Mouse (Mus musculus) liver (tissue): ENCODE measurements around the gene Gp9.
A peak's percentile ranks its signal among the peaks of the same experiment; 100 is the strongest.

Source experiments
- DNase-seq: peaks from one replicate; pipeline ENCODE4 v3.0.0-alpha.2; 2020; ENCODE audit warnings: mixed read lengths

The Gp9 gene

GRCm38 (mm10) chr6:87777842-87778241, at the start of gene Gp9:
Gene Gp9 (plus strand): TSS chr6:87778072.
- DNase-seq = no peak

GRCm38 (mm10) chr6:87728102-87728501, 49.8 kb upstream of the Gp9 start:
- DNase-seq = no peak

- no peak for DNase-seq
Measured at GRCm38 (mm10) chr6:87730141-87730540, 47.7 kb upstream of the Gp9 start.

- DNase-seq = peak; percentile 21
Measured at GRCm38 (mm10) chr6:87730591-87731462, 47.0 kb upstream of the Gp9 start, which contains the start of gene Efcc1. Gene Efcc1 (plus strand): TSS chr6:87730869.

GRCm38 (mm10) chr6:87731463-87732095, 46.3 kb upstream of the Gp9 start:
- DNase-seq = no peak

GRCm38 (mm10) chr6:87732151-87733011, 45.5 kb upstream of the Gp9 start:
- no peak for DNase-seq

GRCm38 (mm10) chr6:87733131-87733930, 44.5 kb upstream of the Gp9 start:
- no peak for DNase-seq

GRCm38 (mm10) chr6:87734136-87734535, 43.7 kb upstream of the Gp9 start:
- no peak for DNase-seq

GRCm38 (mm10) chr6:87736923-87737322, 40.9 kb upstream of the Gp9 start:
- DNase-seq = no peak

GRCm38 (mm10) chr6:87737921-87738626, 39.8 kb upstream of the Gp9 start:
- peak; percentile 51 for DNase-seq

GRCm38 (mm10) chr6:87739898-87740297, 38.0 kb upstream of the Gp9 start:
- no peak for DNase-seq

- peak; percentile 68 for DNase-seq
Measured at GRCm38 (mm10) chr6:87740496-87740895, 37.4 kb upstream of the Gp9 start.

- DNase-seq = no peak
Measured at GRCm38 (mm10) chr6:87741978-87742377, 35.9 kb upstream of the Gp9 start.

- DNase-seq = peak; percentile 71
Measured at GRCm38 (mm10) chr6:87742804-87743203, 35.1 kb upstream of the Gp9 start.

GRCm38 (mm10) chr6:87743281-87743680, 34.6 kb upstream of the Gp9 start:
- no peak for DNase-seq

GRCm38 (mm10) chr6:87744632-87745031, 33.2 kb upstream of the Gp9 start:
- DNase-seq = no peak

- DNase-seq = no peak
Measured at GRCm38 (mm10) chr6:87745301-87745700, 32.6 kb upstream of the Gp9 start.

- peak; percentile 46 for DNase-seq
Measured at GRCm38 (mm10) chr6:87746059-87746458, 31.8 kb upstream of the Gp9 start.

- peak; percentile 75 for DNase-seq
Measured at GRCm38 (mm10) chr6:87746849-87747248, 31.0 kb upstream of the Gp9 start.

- DNase-seq = no peak
Measured at GRCm38 (mm10) chr6:87748078-87748477, 29.8 kb upstream of the Gp9 start.

GRCm38 (mm10) chr6:87748531-87748930, 29.3 kb upstream of the Gp9 start:
- no peak for DNase-seq
